Mouse (Mus musculus): Measurements from ENCODE around the gene Apaf1. TPM values are rescaled to one million over a fixed set of nuclear protein-coding genes. Genes with fewer than 3 reads are reported as not detected.

Apaf1 gene
- polyA plus RNA-seq, 1 experiment from 2014 or later: 32.1 TPM

DNA sequence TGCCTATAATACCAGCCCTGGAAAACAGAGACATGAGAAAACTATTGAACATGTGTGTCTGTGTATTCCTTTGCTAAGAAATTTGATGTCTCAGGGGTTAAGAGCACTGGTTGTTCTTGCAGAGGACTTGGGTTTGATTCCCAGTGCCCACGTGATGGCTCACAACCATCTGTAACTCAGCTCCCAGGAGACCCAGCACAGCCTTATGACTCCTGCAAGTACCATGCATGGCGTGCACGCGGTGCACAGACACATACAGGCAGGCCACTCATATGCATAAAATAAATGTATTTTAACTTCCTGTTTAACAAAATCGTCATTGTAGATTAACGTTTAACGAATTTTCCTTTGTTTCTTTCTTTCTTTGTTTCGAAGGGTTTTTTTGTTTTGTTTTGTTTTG lies 15.5 kb upstream of the Apaf1 start:
- H3K4me2 ChIP-seq (ENCODE audit: low read depth, low read length): no peak overlapping the region
- no peaks in the 10 kb centered on the region for H3K27me3 ChIP-seq (ENCODE audit: control insufficient read depth, insufficient read depth, low read length)
- H3K9ac ChIP-seq (replicated peaks; ENCODE audit: low read length): no peak overlapping the region
- no peak overlapping the region for H3K27ac ChIP-seq (replicated peaks; ENCODE audit: low read depth, low read length)
- ATAC-seq (replicated peaks; ENCODE audit: insufficient number of reproducible peaks, low FRiP score, low TSS enrichment, low read depth) (no peak), DNase-seq (ENCODE audit: low spot score) (no peak)
- H3K36me3 ChIP-seq (replicated peaks; ENCODE audit: control insufficient read depth, insufficient read depth, low read depth, low read length): no peaks in the 10 kb centered on the region
- no peak overlapping the region for H3K4me3 ChIP-seq (ENCODE audit: low read depth, low read length)
- H3K4me1 ChIP-seq (ENCODE audit: control insufficient read depth, insufficient read depth, low read length): no peaks in the 10 kb centered on the region
- WGBS: 92% methylated on average over 8 of the region's 8 CpGs
- no peaks in the 10 kb centered on the region for H3K9me3 ChIP-seq (replicated peaks; ENCODE audit: control insufficient read depth, low read length)

DNA sequence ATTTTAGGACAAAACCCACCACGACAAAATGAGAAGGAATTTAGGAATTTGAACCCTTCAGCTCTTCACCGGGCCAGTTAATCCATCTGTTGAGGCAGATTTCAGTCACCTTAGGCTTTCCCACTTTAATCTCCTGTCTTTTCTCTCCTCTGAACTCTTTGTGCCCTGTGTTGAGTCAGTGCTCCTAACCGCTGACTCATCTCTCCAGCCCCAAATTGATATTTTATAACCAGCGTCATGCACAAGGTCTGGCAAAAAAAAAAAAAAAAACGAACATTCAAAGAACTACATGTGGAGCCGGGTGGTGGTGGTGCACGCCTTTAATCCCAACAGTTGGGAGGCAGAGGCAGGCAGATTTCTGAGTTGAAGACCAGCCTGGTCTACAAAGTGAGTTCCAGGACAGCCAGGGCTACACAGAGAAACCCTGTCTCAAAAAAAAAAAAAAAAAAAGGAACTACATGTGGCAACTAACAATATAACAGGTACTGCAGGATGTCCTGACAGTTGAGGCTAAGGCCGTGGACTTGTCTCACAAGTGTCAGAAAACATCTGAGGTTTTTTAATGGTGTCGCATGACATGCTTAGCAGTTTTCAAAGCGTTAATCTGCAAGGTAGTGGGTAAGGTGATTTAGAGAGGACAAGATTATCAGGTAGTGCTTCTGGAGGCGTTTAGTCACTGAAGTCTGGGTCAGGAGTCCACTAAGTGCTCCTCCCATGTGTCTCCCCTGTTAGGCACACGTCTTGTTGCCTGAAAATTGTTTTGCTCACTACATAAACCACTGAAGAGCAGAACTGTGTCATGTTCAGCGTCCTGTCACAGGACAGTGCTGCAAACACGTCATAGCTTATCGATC lies 11.9 kb upstream of the Apaf1 start:
- H3K36me3 ChIP-seq (replicated peaks; ENCODE audit: control insufficient read depth, insufficient read depth, low read depth, low read length): no peaks in the 10 kb centered on the region
- no peaks in the 10 kb centered on the region for H3K27me3 ChIP-seq (ENCODE audit: control insufficient read depth, insufficient read depth, low read length)
- no peak overlapping the region for H3K9ac ChIP-seq (replicated peaks; ENCODE audit: low read length)
- H3K27ac ChIP-seq (replicated peaks; ENCODE audit: low read depth, low read length): no peak overlapping the region
- no peak for ATAC-seq (replicated peaks; ENCODE audit: insufficient number of reproducible peaks, low FRiP score, low TSS enrichment, low read depth)
- H3K4me2 ChIP-seq (ENCODE audit: low read depth, low read length): no peak overlapping the region
- no peaks in the 10 kb centered on the region for H3K4me1 ChIP-seq (ENCODE audit: control insufficient read depth, insufficient read depth, low read length)
- H3K4me3 ChIP-seq (ENCODE audit: low read depth, low read length): no peak overlapping the region
- DNase-seq (ENCODE audit: low spot score): no peak
- WGBS: 88% methylated on average over 15 of the region's 15 CpGs
- H3K9me3 ChIP-seq (replicated peaks; ENCODE audit: control insufficient read depth, low read length): no peaks in the 10 kb centered on the region

DNA sequence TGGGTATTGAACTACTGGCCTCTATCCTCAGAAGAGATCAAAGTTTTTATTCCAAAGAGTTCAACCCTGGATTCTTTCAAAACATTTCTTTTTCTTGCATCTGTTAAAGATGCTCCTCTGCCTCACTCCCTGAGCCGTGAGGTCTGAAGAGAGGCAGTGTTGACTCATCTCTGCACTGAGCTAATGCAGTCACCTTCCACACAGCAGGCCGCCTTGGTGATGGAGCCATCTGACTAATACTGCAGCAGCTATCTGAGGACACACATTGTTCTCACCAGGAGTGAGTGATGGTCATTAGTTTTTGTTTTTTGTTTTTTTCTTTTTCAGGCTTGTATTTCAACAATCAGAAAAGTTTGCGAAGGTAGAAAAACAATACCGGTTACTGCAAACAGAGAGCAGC lies 10.2 kb upstream of the Apaf1 start:
- Histone ChIP-seq H3K27ac (replicated peaks; ENCODE audit: low read depth, low read length) (no peak overlapping the region), H3K36me3 (replicated peaks; ENCODE audit: control insufficient read depth, insufficient read depth, low read depth, low read length) (no peaks in the 10 kb centered on the region), H3K9ac (replicated peaks; ENCODE audit: low read length) (no peak overlapping the region), H3K9me3 (replicated peaks; ENCODE audit: control insufficient read depth, low read length) (no peaks in the 10 kb centered on the region), H3K27me3 (ENCODE audit: control insufficient read depth, insufficient read depth, low read length) (no peaks in the 10 kb centered on the region), H3K4me3 (ENCODE audit: low read depth, low read length) (no peak overlapping the region), H3K4me1 (ENCODE audit: control insufficient read depth, insufficient read depth, low read length) (no peaks in the 10 kb centered on the region), H3K4me2 (ENCODE audit: low read depth, low read length) (no peak overlapping the region)
- no peak for DNase-seq (ENCODE audit: low spot score)
- ATAC-seq (replicated peaks; ENCODE audit: insufficient number of reproducible peaks, low FRiP score, low TSS enrichment, low read depth): no peak
- 96% methylated on average over 4 of the region's 4 CpGs for WGBS

DNA sequence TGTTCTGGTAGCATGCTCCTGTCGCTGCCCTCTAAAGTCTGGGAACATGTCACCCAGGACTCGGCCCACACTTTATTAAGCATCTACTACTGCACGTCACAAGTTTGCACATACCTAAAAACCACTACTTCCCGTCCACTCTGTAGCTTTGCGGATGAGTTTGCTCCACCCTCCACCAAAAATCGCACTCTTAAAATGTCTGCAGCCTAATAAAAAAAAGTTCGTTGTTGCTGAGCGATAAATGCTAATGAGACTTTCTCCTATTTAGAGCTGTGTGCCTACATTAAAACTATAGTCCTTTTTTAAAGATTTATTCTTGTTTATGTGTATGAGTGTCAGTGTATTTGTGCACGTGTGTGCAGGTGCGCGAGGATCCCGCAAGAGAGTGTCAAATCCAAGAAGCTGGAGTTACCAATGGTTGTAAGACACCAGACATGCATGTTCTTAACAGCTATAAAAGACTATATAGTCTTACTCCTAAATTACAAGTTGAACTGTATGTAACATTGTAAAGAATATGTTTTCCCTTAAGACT lies 890 bp upstream of the Apaf1 start:
- Histone ChIP-seq H3K4me2 (ENCODE audit: low read depth, low read length) (peak overlapping the region; percentile 46), H3K36me3 (replicated peaks; ENCODE audit: control insufficient read depth, insufficient read depth, low read depth, low read length) (no peaks in the 10 kb centered on the region), H3K4me3 (ENCODE audit: low read depth, low read length) (peak overlapping the region; percentile 86), H3K4me1 (ENCODE audit: control insufficient read depth, insufficient read depth, low read length) (no peaks in the 10 kb centered on the region), H3K9ac (replicated peaks; ENCODE audit: low read length) (peak overlapping the region; percentile 77), H3K27ac (replicated peaks; ENCODE audit: low read depth, low read length) (no peak overlapping the region; the same call in 1 of the 2 replicates), H3K9me3 (replicated peaks; ENCODE audit: control insufficient read depth, low read length) (no peaks in the 10 kb centered on the region), H3K27me3 (ENCODE audit: control insufficient read depth, insufficient read depth, low read length) (no peaks in the 10 kb centered on the region)
- no peak for ATAC-seq (replicated peaks; ENCODE audit: insufficient number of reproducible peaks, low FRiP score, low TSS enrichment, low read depth)
- WGBS: 50% methylated on average over 12 of the region's 12 CpGs
- peak; percentile 10 for DNase-seq (ENCODE audit: low spot score)

DNA sequence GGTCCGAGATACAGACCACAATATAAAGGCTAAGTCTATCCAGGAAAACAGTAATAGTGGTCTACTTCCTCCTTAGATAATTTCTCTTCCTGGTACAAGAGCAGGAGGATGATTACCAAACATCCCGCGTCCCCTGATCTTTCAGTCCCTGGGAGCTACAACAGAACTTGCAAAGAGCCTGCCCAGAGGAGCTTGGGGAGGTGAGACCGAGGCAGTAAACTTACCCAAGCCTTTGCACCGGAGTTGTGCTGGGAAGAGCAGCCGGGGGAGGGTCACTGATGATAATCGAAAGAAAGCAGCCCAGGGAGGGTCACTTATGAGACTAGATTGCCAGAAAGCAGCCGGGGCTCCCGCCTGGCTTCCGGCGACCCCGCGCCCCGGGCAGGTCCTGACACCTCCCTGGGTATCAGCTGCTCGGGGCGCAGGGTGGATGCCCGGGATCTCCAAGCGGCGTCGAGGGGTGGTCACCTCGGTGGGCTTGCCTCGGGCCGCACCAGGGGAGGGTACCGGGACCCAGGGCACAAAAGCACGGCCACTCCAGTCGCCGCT lies 537 bp downstream of the Apaf1 start:
- DNase-seq (ENCODE audit: low spot score) (peak; percentile 32), ATAC-seq (replicated peaks; ENCODE audit: insufficient number of reproducible peaks, low FRiP score, low TSS enrichment, low read depth) (peak; percentile 49)
- Histone ChIP-seq H3K27me3 (ENCODE audit: control insufficient read depth, insufficient read depth, low read length) (no peaks in the 10 kb centered on the region), H3K27ac (replicated peaks; ENCODE audit: low read depth, low read length) (peak overlapping the region; percentile 84), H3K4me2 (ENCODE audit: low read depth, low read length) (peak overlapping the region; percentile 66), H3K4me3 (ENCODE audit: low read depth, low read length) (peak overlapping the region; percentile 86), H3K4me1 (ENCODE audit: control insufficient read depth, insufficient read depth, low read length) (no peaks in the 10 kb centered on the region), H3K9me3 (replicated peaks; ENCODE audit: control insufficient read depth, low read length) (no peaks in the 10 kb centered on the region), H3K9ac (replicated peaks; ENCODE audit: low read length) (peak overlapping the region; percentile 89), H3K36me3 (replicated peaks; ENCODE audit: control insufficient read depth, insufficient read depth, low read depth, low read length) (no peaks in the 10 kb centered on the region)
- WGBS: under 1% methylated on average over 27 of the region's 27 CpGs

DNA sequence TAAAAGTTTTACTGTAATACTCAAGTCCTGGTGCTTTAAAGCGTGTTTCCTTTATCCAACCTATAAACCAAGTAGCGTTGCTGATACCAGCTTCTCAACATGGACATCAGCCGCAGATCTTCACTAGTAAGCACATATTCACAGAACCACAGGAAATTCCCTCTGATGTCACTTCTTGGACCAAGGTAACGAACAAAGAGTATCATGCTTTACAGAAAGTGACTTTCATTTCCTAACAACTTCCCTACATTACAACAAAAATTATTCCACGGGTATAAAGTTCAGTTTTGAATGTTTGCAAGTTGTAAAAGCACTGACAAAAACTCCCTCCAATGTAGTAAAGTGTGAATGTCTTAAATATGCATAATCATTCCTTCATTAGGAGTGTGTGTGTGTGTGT lies 2.0 kb downstream of the Apaf1 start:
- H3K27ac ChIP-seq (replicated peaks; ENCODE audit: low read depth, low read length): no peak overlapping the region
- H3K9me3 ChIP-seq (replicated peaks; ENCODE audit: control insufficient read depth, low read length): no peaks in the 10 kb centered on the region
- no peak for DNase-seq (ENCODE audit: low spot score)
- H3K36me3 ChIP-seq (replicated peaks; ENCODE audit: control insufficient read depth, insufficient read depth, low read depth, low read length): no peaks in the 10 kb centered on the region
- WGBS: 88% methylated on average over 5 of the region's 5 CpGs
- ATAC-seq (replicated peaks; ENCODE audit: insufficient number of reproducible peaks, low FRiP score, low TSS enrichment, low read depth): no peak
- H3K4me3 ChIP-seq (ENCODE audit: low read depth, low read length): no peak overlapping the region
- no peak overlapping the region for H3K9ac ChIP-seq (replicated peaks; ENCODE audit: low read length)
- no peaks in the 10 kb centered on the region for H3K4me1 ChIP-seq (ENCODE audit: control insufficient read depth, insufficient read depth, low read length)
- no peak overlapping the region for H3K4me2 ChIP-seq (ENCODE audit: low read depth, low read length)
- no peaks in the 10 kb centered on the region for H3K27me3 ChIP-seq (ENCODE audit: control insufficient read depth, insufficient read depth, low read length)

DNA sequence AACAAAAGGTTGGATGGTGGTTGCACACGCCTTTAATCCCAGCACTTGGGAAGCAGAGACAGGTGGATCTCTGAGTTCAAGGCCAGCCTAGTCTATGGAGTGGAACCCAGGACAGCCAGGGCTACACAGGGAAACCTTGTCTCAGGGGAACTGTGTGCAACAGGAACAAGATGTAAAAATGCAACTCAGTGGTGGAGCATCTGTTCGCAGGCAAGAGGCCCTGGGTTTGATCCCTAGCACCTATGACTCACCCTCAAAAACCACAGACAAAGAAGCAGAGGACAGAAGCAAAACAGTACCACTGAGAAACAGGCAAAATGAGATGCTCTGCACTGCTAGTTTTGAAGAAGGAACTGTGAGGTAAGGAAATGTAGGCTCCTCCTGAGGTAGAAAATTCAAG lies 5.9 kb downstream of the Apaf1 start:
- 87% methylated on average over 2 of the region's 2 CpGs for WGBS

DNA sequence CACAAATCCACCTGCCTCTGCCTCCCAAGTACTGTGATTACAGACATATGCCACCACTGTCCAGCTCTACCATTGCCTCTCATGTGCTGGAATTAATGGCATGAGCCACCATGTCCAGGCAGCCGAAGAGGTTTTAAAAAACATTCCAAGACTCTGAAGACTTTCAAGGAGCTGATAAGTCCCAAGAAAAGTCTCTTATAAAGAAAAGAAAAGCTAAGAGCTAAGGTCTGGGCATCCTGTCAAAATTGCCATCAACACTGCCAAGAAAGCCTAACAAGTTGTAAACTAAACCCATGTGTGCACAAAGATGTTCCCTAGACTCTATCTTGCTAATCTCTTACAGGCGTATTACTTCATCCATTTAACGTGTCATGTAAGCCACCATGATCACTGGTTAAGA lies 9.2 kb downstream of the Apaf1 start:
- H3K27ac ChIP-seq (replicated peaks; ENCODE audit: low read depth, low read length): no peak overlapping the region
- ATAC-seq (replicated peaks; ENCODE audit: insufficient number of reproducible peaks, low FRiP score, low TSS enrichment, low read depth) (no peak), DNase-seq (ENCODE audit: low spot score) (no peak)
- 88% methylated on average over 3 of the region's 3 CpGs for WGBS
- H3K4me3 ChIP-seq (ENCODE audit: low read depth, low read length): no peak overlapping the region
- no peak overlapping the region for H3K9ac ChIP-seq (replicated peaks; ENCODE audit: low read length)
- no peaks in the 10 kb centered on the region for H3K4me1 ChIP-seq (ENCODE audit: control insufficient read depth, insufficient read depth, low read length)
- no peak overlapping the region for H3K4me2 ChIP-seq (ENCODE audit: low read depth, low read length)
- H3K36me3 ChIP-seq (replicated peaks; ENCODE audit: control insufficient read depth, insufficient read depth, low read depth, low read length): no peaks in the 10 kb centered on the region; the same call in 1 of the 2 replicates
- no peaks in the 10 kb centered on the region for H3K9me3 ChIP-seq (replicated peaks; ENCODE audit: control insufficient read depth, low read length)
- H3K27me3 ChIP-seq (ENCODE audit: control insufficient read depth, insufficient read depth, low read length): no peaks in the 10 kb centered on the region

More for the DNA sequence above, 5.9 kb downstream of the Apaf1 start:
- Histone ChIP-seq H3K4me1 (ENCODE audit: control insufficient read depth, insufficient read depth, low read length) (no peaks in the 10 kb centered on the region), H3K27me3 (ENCODE audit: control insufficient read depth, insufficient read depth, low read length) (no peaks in the 10 kb centered on the region), H3K4me2 (ENCODE audit: low read depth, low read length) (no peak overlapping the region), H3K9me3 (replicated peaks; ENCODE audit: control insufficient read depth, low read length) (no peaks in the 10 kb centered on the region), H3K27ac (replicated peaks; ENCODE audit: low read depth, low read length) (no peak overlapping the region), H3K9ac (replicated peaks; ENCODE audit: low read length) (no peak overlapping the region), H3K36me3 (replicated peaks; ENCODE audit: control insufficient read depth, insufficient read depth, low read depth, low read length) (no peaks in the 10 kb centered on the region), H3K4me3 (ENCODE audit: low read depth, low read length) (no peak overlapping the region)
- no peak for ATAC-seq (replicated peaks; ENCODE audit: insufficient number of reproducible peaks, low FRiP score, low TSS enrichment, low read depth)
- no peak for DNase-seq (ENCODE audit: low spot score)
